ENCODE assay signal across 24 mouse cellular contexts in the genomic region with DNA sequence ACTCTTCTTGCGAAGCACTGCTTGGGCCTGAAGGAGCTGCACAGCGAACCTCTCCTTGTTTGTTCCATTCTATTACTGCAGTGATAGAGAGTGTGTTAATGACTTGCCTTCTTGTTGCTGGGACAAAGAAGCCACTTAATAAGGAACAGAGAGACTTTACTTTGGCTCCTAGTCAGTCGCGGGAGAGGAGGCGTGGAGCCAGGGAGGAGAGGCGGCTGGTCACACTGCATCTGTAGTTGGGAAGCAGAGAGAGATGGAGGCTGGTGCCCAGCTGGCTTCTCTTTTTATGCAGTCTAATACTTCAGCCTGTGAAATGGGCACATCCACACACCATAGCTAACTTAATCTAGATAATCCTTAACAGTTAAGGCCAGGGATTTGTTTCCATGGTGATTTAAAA.
DNase-seq lines count a peak whose midpoint lies in the region; ATAC-seq lines count a peak whose summit lies in the region.
"Had no signal": no experiment of that assay in that cellular context is flagged by ENCODE, and none has a peak within 500 bp of the region (broad histone marks: within the 10 kb centered on the region; RNA-seq: fewer than 3 reads in every experiment).

No protein-coding gene starts in this region.

- H3K4me3 ChIP-seq in heart, embryonic 12.5 days = no peak overlapping the region
- no peak overlapping the region for H3K4me3 ChIP-seq in kidney, embryonic 16.5 days (ENCODE audit: low read length)
- H3K4me3 ChIP-seq: forebrain, embryonic 10.5 days; forebrain, embryonic 13.5 days; heart, embryonic 13.5 days; intestine, embryonic 15.5 days had no signal

- H3K27me3 ChIP-seq in heart, embryonic 12.5 days (replicated peaks) = no peaks in the 10 kb centered on the region; the same call in 1 of the 2 replicates
- no peaks in the 10 kb centered on the region for H3K27me3 ChIP-seq in kidney, embryonic 16.5 days (ENCODE audit: insufficient read depth, low read length)
- H3K27me3 ChIP-seq: CH12.LX; intestine, embryonic 15.5 days had no signal

- WGBS in heart, embryonic 12.5 days = 60% methylated on average over 6 of the region's 6 CpGs
- 67% methylated on average over 6 of the region's 6 CpGs for WGBS in kidney, embryonic 16.5 days

- peak; percentile 20 for DNase-seq in heart, postnatal 4 days
- DNase-seq in kidney, postnatal 10 days = peak; percentile 31
- peak; percentile 38 to 62 for DNase-seq in left cerebral cortex, postnatal 25 days (ENCODE audit: low spot score in 2 of 2)
- DNase-seq in left cerebral cortex, postnatal 4 days = no peak
- DNase-seq in brain, adult 2 months (ENCODE audit: low read depth, low spot score) = peak; percentile 24
- DNase-seq in adrenal gland, adult 18-20 months (ENCODE audit: low spot score in 2 of 2) = no peak
- DNase-seq: adrenal gland, adult 2 months; adrenal gland, postnatal 14 days; B cell, adult 2 months; cerebellum, adult 18-20 months; cerebellum, adult 9-10 months; cerebellum, postnatal 14 days; gastrocnemius, postnatal 25 days had no signal

- 0 out of 2 replicates have a peak, but pooled peaks cover 3% of the 10 kb centered on the region for H3K9me3 ChIP-seq in heart, embryonic 12.5 days (replicated peaks)
- H3K9me3 ChIP-seq in kidney, embryonic 16.5 days (ENCODE audit: low read length) = no peaks in the 10 kb centered on the region
- H3K9me3 ChIP-seq: forebrain, embryonic 10.5 days; forebrain, embryonic 13.5 days; heart, embryonic 13.5 days; intestine, embryonic 15.5 days had no signal

- H3K36me3 ChIP-seq in heart, embryonic 12.5 days = no peaks in the 10 kb centered on the region
- H3K36me3 ChIP-seq in kidney, embryonic 16.5 days (ENCODE audit: insufficient read depth, low read length) = no peaks in the 10 kb centered on the region
- H3K36me3 ChIP-seq: forebrain, embryonic 10.5 days; G1E; heart, embryonic 13.5 days; intestine, embryonic 15.5 days had no signal

- no peak overlapping the region for H3K9ac ChIP-seq in heart, embryonic 12.5 days
- H3K9ac ChIP-seq in kidney, embryonic 16.5 days (replicated peaks; ENCODE audit: low read length) = no peak overlapping the region
- H3K9ac ChIP-seq: forebrain, embryonic 13.5 days; heart, embryonic 13.5 days; hindbrain, embryonic 14.5 days; intestine, embryonic 15.5 days had no signal

- intact Hi-C loops in left cerebral cortex, postnatal 25 days (cut with DNase I) = no loop called here
- intact Hi-C loops in left cerebral cortex, postnatal 4 days (cut with DNase I) = no loop called here

- no peak overlapping the region for H3K4me2 ChIP-seq in heart, embryonic 12.5 days
- no peak overlapping the region for H3K4me2 ChIP-seq in kidney, embryonic 16.5 days (replicated peaks; ENCODE audit: low read depth, low read length)
- H3K4me2 ChIP-seq: forebrain, embryonic 13.5 days; heart, embryonic 13.5 days; hindbrain, embryonic 14.5 days; intestine, embryonic 15.5 days had no signal

- 0 out of 2 replicates have a peak, but pooled peaks cover 10% of the 10 kb centered on the region for H3K4me1 ChIP-seq in heart, embryonic 12.5 days (replicated peaks)
- peaks cover 16% of the 10 kb centered on the region; the same call in 1 of the 2 replicates for H3K4me1 ChIP-seq in kidney, embryonic 16.5 days (ENCODE audit: insufficient read depth, low read length)

- H3K27ac ChIP-seq in heart, embryonic 12.5 days (ENCODE audit: poor library complexity, severe bottlenecking) = no peak overlapping the region
- H3K27ac ChIP-seq in kidney, embryonic 16.5 days (ENCODE audit: low read length) = no peak overlapping the region
- H3K27ac ChIP-seq: forebrain, embryonic 10.5 days; forebrain, embryonic 13.5 days; heart, embryonic 13.5 days; hindbrain, embryonic 14.5 days; intestine, embryonic 15.5 days had no signal

- ATAC-seq in heart, embryonic 12.5 days (ENCODE audit: insufficient number of reproducible peaks, low FRiP score) = no peak
- no peak for ATAC-seq in kidney, embryonic 16.5 days (ENCODE audit: low FRiP score, low TSS enrichment)
- ATAC-seq: forebrain, embryonic 13.5 days; forebrain, embryonic 16.5 days; intestine, embryonic 15.5 days; Patski had no signal

Comparison
In these comparisons a context has a peak if more than half of its experiments do, and no peak if none do; other contexts are left out.
1. DNase-seq: peak in heart, postnatal 4 days (single experiment), kidney, postnatal 10 days (single experiment), left cerebral cortex, postnatal 25 days (2 of 2) and brain, adult 2 months (single experiment); none in left cerebral cortex, postnatal 4 days (single experiment) and adrenal gland, adult 18-20 months (0 of 2).